Mouse (Mus musculus): ENCODE results near the gene Cdt1.

DNA sequence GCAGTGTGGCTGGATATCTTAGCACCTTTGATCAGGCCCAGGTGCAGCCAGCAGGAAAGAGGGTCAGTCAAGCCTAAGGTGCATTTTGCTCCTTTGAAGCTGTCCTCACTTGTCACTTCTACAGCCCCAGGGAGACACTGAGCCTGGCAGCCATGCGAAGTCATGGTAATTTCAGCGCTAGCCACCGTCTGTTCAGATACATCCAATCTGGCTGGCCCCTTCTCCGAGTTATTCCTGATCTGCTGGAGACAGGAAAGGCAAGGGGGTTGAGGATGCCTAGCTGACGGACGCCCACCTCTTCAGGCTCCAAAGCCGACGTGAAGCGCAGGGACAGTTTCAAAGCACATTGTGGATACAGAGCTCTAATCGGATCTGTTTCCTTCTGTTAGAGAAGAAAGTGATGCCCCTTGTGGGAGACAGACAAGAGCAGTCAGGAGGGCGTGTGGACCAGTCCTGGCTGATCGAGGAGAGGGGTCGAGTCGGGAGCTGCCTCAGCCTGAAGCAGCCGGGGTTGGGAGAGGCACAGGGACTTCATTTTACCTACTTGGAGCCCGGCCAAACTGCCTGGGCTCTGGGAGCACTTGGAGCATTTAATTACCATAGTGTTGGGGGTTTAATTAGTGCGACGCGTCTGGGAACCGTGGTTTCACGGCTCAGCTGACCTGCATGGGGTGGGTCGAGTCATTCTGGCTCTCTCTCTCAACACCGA, 44.0 kb upstream of the Cdt1 start:
- TF ChIP-seq POLR2A (IDR thresholded peaks at IDR 0.05; ENCODE audit: borderline replicate concordance, insufficient read depth, low read length) = no peak
- TF ChIP-seq CTCF (IDR thresholded peaks at IDR 0.05; ENCODE audit: borderline replicate concordance, insufficient read depth, low read depth, low read length) = no peak
